Mouse (Mus musculus): Measurements from ENCODE around the gene C330007P06Rik.

DNA sequence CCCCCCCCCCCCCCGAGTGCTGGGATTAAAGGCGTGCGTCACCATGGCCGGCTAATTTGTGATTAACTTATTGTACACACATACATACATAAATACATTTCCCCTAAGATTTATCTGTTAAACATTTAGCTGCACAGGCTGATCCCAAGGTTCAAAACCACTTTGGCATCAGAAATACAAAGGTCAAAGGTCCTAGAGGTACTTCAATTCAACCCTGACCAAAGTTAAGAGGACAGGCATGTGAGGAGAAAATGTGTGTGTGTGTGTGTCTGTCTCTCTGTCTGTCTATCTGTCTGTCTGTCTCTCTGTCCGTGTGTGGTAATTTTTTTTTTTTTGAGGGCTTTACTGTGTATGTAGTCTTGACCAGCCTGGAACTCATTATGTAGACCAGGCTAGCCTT, 47.0 kb downstream of the C330007P06Rik start:
- no peak for TF ChIP-seq E2F4 (IDR thresholded peaks at IDR 0.05; ENCODE audit: insufficient replicate concordance, low read depth, low read length)
- no peak for TF ChIP-seq CTCF (conservative IDR thresholded peaks at IDR 0.05 in 1 of 2, IDR thresholded peaks at IDR 0.05 in 1 of 2; ENCODE audit: low read depth in 2 of 2, low read length in 2 of 2)
- no peak for TF ChIP-seq POLR2A (IDR thresholded peaks at IDR 0.05; ENCODE audit: low read depth, low read length)
- TF ChIP-seq UBTF (IDR thresholded peaks at IDR 0.05; ENCODE audit: low read depth, low read length), result no peak
- no peak for TF ChIP-seq POLR2AphosphoS2 (IDR thresholded peaks at IDR 0.05; ENCODE audit: low read depth, low read length)
- no peak for TF ChIP-seq TBP (conservative IDR thresholded peaks at IDR 0.05; ENCODE audit: low read depth, low read length)
- no peak for TF ChIP-seq ZMIZ1 (IDR thresholded peaks at IDR 0.05; ENCODE audit: low read depth, low read length)

Measured in CH12.LX (cell line).